Comparison of ENCODE assay signal across 17 mouse cellular contexts in genomic region chr10:128980644-128981365, GRCm38 (mm10). TPM values are rescaled to one million over a fixed set of nuclear protein-coding genes. Genes with fewer than 3 reads are reported as not detected.
DNase-seq lines count a peak whose midpoint lies in the region; ATAC-seq and TF ChIP-seq lines count a peak whose summit lies in the region.
"Had no signal": no experiment of that assay in that cellular context is flagged by ENCODE, and none has a peak within 500 bp of the region (broad histone marks: within the 10 kb centered on the region; RNA-seq: fewer than 3 reads in every experiment).

No protein-coding gene starts in this region.

- no peak overlapping the region for H3K4me3 ChIP-seq in intestine, embryonic 16.5 days (ENCODE audit: low read length)
- H3K4me3 ChIP-seq in intestine, embryonic 15.5 days (replicated peaks), result no peak overlapping the region
- no peak overlapping the region for H3K4me3 ChIP-seq in MEL (ENCODE audit: control insufficient read depth in 1 of 2, insufficient read depth in 1 of 2, low read depth in 2 of 2, low read length in 2 of 2)
- no peak overlapping the region for H3K4me3 ChIP-seq in lung, adult 2 months (replicated peaks; ENCODE audit: extremely low read depth, low read depth, low read length)
- H3K4me3 ChIP-seq: gastrocnemius, adult 2 months had no signal

- no peaks in the 10 kb centered on the region for H3K36me3 ChIP-seq in intestine, embryonic 16.5 days (ENCODE audit: control insufficient read depth, insufficient read depth, low read length)
- no peaks in the 10 kb centered on the region for H3K36me3 ChIP-seq in intestine, embryonic 15.5 days
- H3K36me3 ChIP-seq in MEL (ENCODE audit: control insufficient read depth in 1 of 2, insufficient read depth in 2 of 2, low read length in 2 of 2), result no peaks in the 10 kb centered on the region

- H3K79me2 ChIP-seq in MEL (ENCODE audit: control insufficient read depth, insufficient read depth, low read length, poor library complexity), result no peaks in the 10 kb centered on the region

- TF ChIP-seq RAD21 in MEL (IDR thresholded peaks at IDR 0.05; ENCODE audit: low read depth, low read length), result no peak

- H3K27me3 ChIP-seq in intestine, embryonic 16.5 days (replicated peaks; ENCODE audit: control insufficient read depth, insufficient read depth, low read length), result no peaks in the 10 kb centered on the region
- no peaks in the 10 kb centered on the region for H3K27me3 ChIP-seq in intestine, embryonic 15.5 days (replicated peaks)
- peaks cover 0 to 2% of the 10 kb centered on the region in 2 experiments; a peak in 3 of 4 replicates for H3K27me3 ChIP-seq in MEL (ENCODE audit: control insufficient read depth in 1 of 2, insufficient read depth in 2 of 2, low read length in 2 of 2)

- peak; percentile 38; the same call in 1 of the 2 replicates for ATAC-seq in intestine, embryonic 16.5 days
- no peak for ATAC-seq in intestine, embryonic 15.5 days

- TF ChIP-seq POLR2A in MEL (IDR thresholded peaks at IDR 0.05; ENCODE audit: control insufficient read depth in 1 of 2, insufficient read depth in 1 of 2, low read depth in 1 of 2, low read length in 2 of 2, poor library complexity in 1 of 2), result no peak
- no peak for TF ChIP-seq POLR2A in lung, adult 2 months (IDR thresholded peaks at IDR 0.05; ENCODE audit: borderline replicate concordance, extremely low read depth, low read depth, low read length)

- no peak overlapping the region for H3K27ac ChIP-seq in intestine, embryonic 16.5 days (ENCODE audit: low read length)
- H3K27ac ChIP-seq in intestine, embryonic 15.5 days, result no peak overlapping the region
- no peak overlapping the region for H3K27ac ChIP-seq in MEL (ENCODE audit: control insufficient read depth, low read depth, low read length)
- H3K27ac ChIP-seq: gastrocnemius, adult 2 months had no signal

- TF ChIP-seq CTCF in MEL (IDR thresholded peaks at IDR 0.05 in 2 of 3, conservative IDR thresholded peaks at IDR 0.05 in 1 of 3; ENCODE audit: control insufficient read depth in 1 of 3, insufficient read depth in 1 of 3, low read depth in 2 of 3, low read length in 3 of 3, poor library complexity in 1 of 3, severe bottlenecking in 1 of 3), result no peak
- TF ChIP-seq CTCF in lung, adult 2 months (IDR thresholded peaks at IDR 0.05; ENCODE audit: insufficient read depth, low read length), result no peak

- TF ChIP-seq EP300 in MEL (IDR thresholded peaks at IDR 0.05; ENCODE audit: low read depth in 1 of 2, low read length in 2 of 2), result no peak

- H3K4me2 ChIP-seq in intestine, embryonic 16.5 days (ENCODE audit: low read depth, low read length), result no peak overlapping the region
- no peak overlapping the region for H3K4me2 ChIP-seq in intestine, embryonic 15.5 days (replicated peaks)

- no peaks in the 10 kb centered on the region for H3K4me1 ChIP-seq in intestine, embryonic 16.5 days (ENCODE audit: control insufficient read depth, insufficient read depth, low read length)
- H3K4me1 ChIP-seq in intestine, embryonic 15.5 days (replicated peaks), result no peaks in the 10 kb centered on the region
- H3K4me1 ChIP-seq in MEL (ENCODE audit: control insufficient read depth in 1 of 2, insufficient read depth in 2 of 2, low read length in 2 of 2), result no peaks in the 10 kb centered on the region
- H3K4me1 ChIP-seq in lung, adult 2 months (ENCODE audit: control insufficient read depth, insufficient read depth, low read length), result 0 out of 2 replicates have a peak, but pooled peaks cover 2% of the 10 kb centered on the region

- no peaks in the 10 kb centered on the region for H3K9me3 ChIP-seq in intestine, embryonic 16.5 days (ENCODE audit: control insufficient read depth, low read length)
- no peaks in the 10 kb centered on the region for H3K9me3 ChIP-seq in intestine, embryonic 15.5 days
- no peaks in the 10 kb centered on the region for H3K9me3 ChIP-seq in MEL (replicated peaks; ENCODE audit: insufficient read depth, low read length)

- DNase-seq in 3134 (ENCODE audit: extremely low read depth, insufficient read length, low spot score) (peak; percentile 63), MEL (ENCODE audit: low read depth, low spot score) (no peak)
- DNase-seq in lung, adult 2 months, result peak; percentile 25
- DNase-seq in embryo, embryonic 10.5 days (ENCODE audit: low spot score), result no peak
- no peak for DNase-seq in thymus, postnatal 0 days (ENCODE audit: low spot score)
- no peak for DNase-seq in layer of hippocampus, adult 9-11 months
- DNase-seq: adrenal gland, adult 8-10 months; gastrocnemius, adult 2 months; retina, postnatal 1 day; thymus, postnatal 36 days had no signal

- WGBS in intestine, embryonic 16.5 days, result 61% methylated on average over 3 of the region's 3 CpGs
- WGBS in intestine, embryonic 15.5 days, result 57% methylated on average over 3 of the region's 3 CpGs
- WGBS in lung, adult 2 months, result 50% methylated on average over 3 of the region's 3 CpGs

- no peak overlapping the region for H3K9ac ChIP-seq in intestine, embryonic 16.5 days (ENCODE audit: low read depth, low read length)
- no peak overlapping the region for H3K9ac ChIP-seq in intestine, embryonic 15.5 days
- no peak overlapping the region for H3K9ac ChIP-seq in MEL (ENCODE audit: control insufficient read depth, low read depth, low read length, poor library complexity, severe bottlenecking)

TF ChIP-seq in MEL, 35 proteins besides CTCF, POLR2A, EP300 and RAD21:
- TF ChIP-seq USF2 (IDR thresholded peaks at IDR 0.05; ENCODE audit: borderline replicate concordance in 1 of 2, insufficient read depth in 1 of 2, low read depth in 1 of 2, low read length in 2 of 2) (no peak), RCOR1 (IDR thresholded peaks at IDR 0.05; ENCODE audit: low read depth, low read length) (no peak), GABPA (IDR thresholded peaks at IDR 0.05; ENCODE audit: low read depth, low read length) (no peak), POLR2AphosphoS5 (IDR thresholded peaks at IDR 0.05; ENCODE audit: borderline replicate concordance, low read depth, low read length) (peak; percentile 37; the same call in 1 of the 2 replicates), CHD2 (IDR thresholded peaks at IDR 0.05; ENCODE audit: low read length) (no peak), ZNF384 (IDR thresholded peaks at IDR 0.05; ENCODE audit: low read depth, low read length) (no peak), NRF1 (IDR thresholded peaks at IDR 0.05; ENCODE audit: insufficient read depth, low read depth, low read length, poor library complexity, severe bottlenecking) (no peak), SIN3A (IDR thresholded peaks at IDR 0.05; ENCODE audit: low read length) (no peak)

RNA-seq across cellular contexts. Expression of gene Olfr9, which starts 8.4 kb away (rescaled TPM):
- polyA plus RNA-seq in intestine, embryonic 16.5 days (2015; fragmentation: Nextera tagmentation; extraction: Ambion mirVana), result not detected in 2 replicates
- polyA plus RNA-seq in intestine, embryonic 15.5 days (2015; fragmentation: Nextera tagmentation; extraction: Ambion mirVana), result not detected in 2 replicates
- not detected in 2 replicates for total RNA-seq in MEL (2012; rRNA removed)
- polyA plus RNA-seq in MEL (2012; ENCODE audit: insufficient read depth in 1 of 2, insufficient read length in 2 of 2, low read depth in 1 of 2, low replicate concordance in 2 of 2, missing spikeins in 1 of 2), result not detected
- not detected in 2 replicates for polyA plus RNA-seq in lung, adult 2 months (2012; rRNA removed)
- polyA plus RNA-seq in thymus, postnatal 0 days (2015; fragmentation: Nextera tagmentation; extraction: Ambion mirVana), result not detected in 2 replicates
- total RNA-seq: adrenal gland, adult 8-10 months; gastrocnemius, adult 2 months; hematopoietic stem cell, adult 5-6 weeks; left cerebral cortex, adult 18-20 months; megakaryocyte progenitor cell, adult 5-6 weeks had no signal
- polyA plus RNA-seq: kidney, embryonic 14.5 days; neural tube, embryonic 11.5 days had no signal

RNA-seq across cellular contexts. Expression of gene Mettl7b, which starts 20.0 kb away (rescaled TPM):
- polyA plus RNA-seq in intestine, embryonic 16.5 days (2015; fragmentation: Nextera tagmentation; extraction: Ambion mirVana), result 23.2 and 28.6 TPM in 2 replicates
- 12.0 and 12.3 TPM in 2 replicates for polyA plus RNA-seq in intestine, embryonic 15.5 days (2015; fragmentation: Nextera tagmentation; extraction: Ambion mirVana)
- total RNA-seq in MEL (2012; rRNA removed), result not detected in 2 replicates
- polyA plus RNA-seq in MEL (2012; ENCODE audit: insufficient read depth in 1 of 2, insufficient read length in 2 of 2, low read depth in 1 of 2, low replicate concordance in 2 of 2, missing spikeins in 1 of 2), result not detected
- 0.66 and 0.77 TPM in 2 replicates for polyA plus RNA-seq in lung, adult 2 months (2012; rRNA removed)
- polyA plus RNA-seq in thymus, postnatal 0 days (2015; fragmentation: Nextera tagmentation; extraction: Ambion mirVana), result 3.4 and 5.5 TPM in 2 replicates
- total RNA-seq: gastrocnemius, adult 2 months; hematopoietic stem cell, adult 5-6 weeks; left cerebral cortex, adult 18-20 months; megakaryocyte progenitor cell, adult 5-6 weeks had no signal
- polyA plus RNA-seq: neural tube, embryonic 11.5 days had no signal

RNA-seq across cellular contexts. Expression of gene Olfr763, which starts 29.8 kb away (rescaled TPM):
- not detected in 2 replicates for polyA plus RNA-seq in intestine, embryonic 16.5 days (2015; fragmentation: Nextera tagmentation; extraction: Ambion mirVana)
- not detected in 2 replicates for polyA plus RNA-seq in intestine, embryonic 15.5 days (2015; fragmentation: Nextera tagmentation; extraction: Ambion mirVana)
- total RNA-seq in MEL (2012; rRNA removed), result not detected in 2 replicates
- not detected for polyA plus RNA-seq in MEL (2012; ENCODE audit: insufficient read depth in 1 of 2, insufficient read length in 2 of 2, low read depth in 1 of 2, low replicate concordance in 2 of 2, missing spikeins in 1 of 2)
- not detected in 2 replicates for polyA plus RNA-seq in lung, adult 2 months (2012; rRNA removed)
- polyA plus RNA-seq in thymus, postnatal 0 days (2015; fragmentation: Nextera tagmentation; extraction: Ambion mirVana), result not detected in 2 replicates
- total RNA-seq: adrenal gland, adult 8-10 months; gastrocnemius, adult 2 months; hematopoietic stem cell, adult 5-6 weeks; left cerebral cortex, adult 18-20 months; megakaryocyte progenitor cell, adult 5-6 weeks had no signal
- polyA plus RNA-seq: kidney, embryonic 14.5 days; neural tube, embryonic 11.5 days had no signal

RNA-seq across cellular contexts. Expression of gene Itga7, which starts 47.2 kb away (rescaled TPM):
- 3.3 and 3.7 TPM in 2 replicates for polyA plus RNA-seq in intestine, embryonic 16.5 days (2015; fragmentation: Nextera tagmentation; extraction: Ambion mirVana)
- 2.9 and 3.8 TPM in 2 replicates for polyA plus RNA-seq in intestine, embryonic 15.5 days (2015; fragmentation: Nextera tagmentation; extraction: Ambion mirVana)
- total RNA-seq in MEL (2012; rRNA removed), result 0.04 and 0.16 TPM in 2 replicates
- under 1 TPM in 1 of 2 experiments, not detected in 1; 0.14 TPM for polyA plus RNA-seq in MEL (2012; ENCODE audit: insufficient read depth in 1 of 2, insufficient read length in 2 of 2, low read depth in 1 of 2, low replicate concordance in 2 of 2, missing spikeins in 1 of 2)
- polyA plus RNA-seq in lung, adult 2 months (2012; rRNA removed), result 31.5 and 37.6 TPM in 2 replicates
- polyA plus RNA-seq in thymus, postnatal 0 days (2015; fragmentation: Nextera tagmentation; extraction: Ambion mirVana), result 2.4 and 2.5 TPM in 2 replicates
- total RNA-seq: hematopoietic stem cell, adult 5-6 weeks had no signal

RNA-seq across cellular contexts. Expression of gene Bloc1s1, which starts 57.0 kb away (rescaled TPM):
- 208 and 220 TPM in 2 replicates for polyA plus RNA-seq in intestine, embryonic 16.5 days (2015; fragmentation: Nextera tagmentation; extraction: Ambion mirVana)
- 194 and 203 TPM in 2 replicates for polyA plus RNA-seq in intestine, embryonic 15.5 days (2015; fragmentation: Nextera tagmentation; extraction: Ambion mirVana)
- total RNA-seq in MEL (2012; rRNA removed), result 57.7 and 70.6 TPM in 2 replicates
- polyA plus RNA-seq in MEL (2012; ENCODE audit: insufficient read depth in 1 of 2, insufficient read length in 2 of 2, low read depth in 1 of 2, low replicate concordance in 2 of 2, missing spikeins in 1 of 2), result 10 to 100 TPM in 1 of 2 experiments, not detected in 1; 45.1 TPM
- 171 and 192 TPM in 2 replicates for polyA plus RNA-seq in lung, adult 2 months (2012; rRNA removed)
- 251 and 253 TPM in 2 replicates for polyA plus RNA-seq in thymus, postnatal 0 days (2015; fragmentation: Nextera tagmentation; extraction: Ambion mirVana)

Comparison
In these comparisons a context has a peak if more than half of its experiments do, and no peak if none do; other contexts are left out.
1. DNase-seq: peak in 3134 (single experiment) and lung, adult 2 months (single experiment); none in MEL (single experiment), embryo, embryonic 10.5 days (single experiment), thymus, postnatal 0 days (single experiment) and layer of hippocampus, adult 9-11 months (single experiment).